In the genomic region with DNA sequence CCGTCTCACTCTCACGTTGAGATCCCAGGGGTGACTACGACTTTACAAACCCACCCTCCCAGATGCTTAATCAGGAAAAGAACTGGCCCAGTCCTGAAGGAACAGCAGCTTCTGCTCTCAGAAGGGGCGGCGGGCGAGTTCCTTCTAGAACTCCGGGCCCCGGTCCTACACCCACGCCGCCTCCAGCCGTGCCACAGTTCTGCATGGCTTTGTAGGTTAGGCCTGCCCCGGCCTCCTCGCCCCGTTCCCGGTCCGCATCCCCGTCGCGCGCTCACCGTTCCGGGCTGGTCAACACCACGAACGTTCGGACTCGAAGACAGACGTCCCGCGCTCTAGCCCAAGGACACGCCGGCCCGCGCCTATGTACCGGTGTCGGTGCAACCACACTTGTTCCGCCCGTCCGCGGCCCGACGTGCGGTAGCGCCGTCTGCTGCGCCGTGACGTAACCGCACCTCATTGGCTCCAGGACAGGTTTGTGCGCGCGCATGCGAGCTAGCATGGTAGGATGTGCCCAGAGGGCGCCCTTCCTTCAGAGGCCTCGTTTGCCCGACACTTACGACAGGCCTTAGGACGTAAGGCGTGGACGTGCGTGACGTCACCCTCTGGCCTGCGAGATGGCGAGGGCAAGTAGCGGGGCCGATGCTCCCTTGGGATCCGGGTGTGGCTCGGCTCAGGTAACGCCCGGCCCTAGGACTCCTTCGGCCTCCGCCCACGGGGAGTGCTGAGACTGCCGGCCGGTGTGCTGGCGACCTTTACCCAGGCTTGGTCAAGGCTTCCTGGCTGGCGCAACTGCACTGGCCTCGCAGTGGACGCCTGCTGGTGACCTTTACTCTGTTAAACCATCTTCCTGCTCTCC, we compare ENCODE assay signal across 7 mouse cellular contexts. TPM values are rescaled to one million over a fixed set of nuclear protein-coding genes. Genes with fewer than 3 reads are reported as not detected.
A peak's percentile ranks its signal among the peaks of the same experiment; 100 is the strongest.
DNase-seq lines count a peak whose midpoint lies in the region; ATAC-seq and TF ChIP-seq lines count a peak whose summit lies in the region.

A gene (minus strand): TSS at position 398 of the 856 bp plus-strand sequence.

- peak; percentile 85 for TF ChIP-seq POLR2A in small intestine, adult 2 months (IDR thresholded peaks at IDR 0.05; ENCODE audit: low read depth, low read length)

- peak within 1 kb of the TSS; percentile 75 for H3K4me2 ChIP-seq in intestine, postnatal 0 days (replicated peaks; ENCODE audit: low read depth)
- H3K4me2 ChIP-seq in midbrain, embryonic 12.5 days (replicated peaks), result peak within 1 kb of the TSS; percentile 91

- TF ChIP-seq CTCF in intestine, postnatal 0 days (IDR thresholded peaks at IDR 0.05; ENCODE audit: low read depth), result peak; percentile 68
- TF ChIP-seq CTCF in small intestine, adult 2 months (IDR thresholded peaks at IDR 0.05; ENCODE audit: extremely low read depth, insufficient read length, insufficient replicate concordance, low read depth, low read length), result peak; percentile 18; the same call in 1 of the 2 replicates

- DNase-seq in adrenal gland, postnatal 10 days, result peak; percentile 100
- DNase-seq in embryonic facial prominence, embryonic 10.5 days (ENCODE audit: low spot score), result peak; percentile 100
- DNase-seq in gonadal fat pad, adult 2 months (ENCODE audit: low read depth), result peak; percentile 88
- peak; percentile 100 for DNase-seq in left cerebral cortex, postnatal 4 days

- peak; percentile 98 for ATAC-seq in intestine, postnatal 0 days
- peak; percentile 99 for ATAC-seq in midbrain, embryonic 12.5 days (ENCODE audit: low FRiP score, low read depth)

- H3K27me3 ChIP-seq in embryonic facial prominence, embryonic 10.5 days (replicated peaks; ENCODE audit: low read depth, poor library complexity, severe bottlenecking), result no peaks in the 10 kb centered on the region
- no peaks in the 10 kb centered on the region for H3K27me3 ChIP-seq in intestine, postnatal 0 days (replicated peaks; ENCODE audit: control insufficient read depth, insufficient read depth, low read length)
- H3K27me3 ChIP-seq in midbrain, embryonic 12.5 days, result no peaks in the 10 kb centered on the region
- H3K27me3 ChIP-seq in small intestine, adult 2 months (ENCODE audit: control insufficient read depth, insufficient read depth, low read length), result no peaks in the 10 kb centered on the region

- H3K36me3 ChIP-seq in embryonic facial prominence, embryonic 10.5 days (replicated peaks), result peaks cover 25% of the 10 kb centered on the region
- peaks cover 9% of the 10 kb centered on the region; the same call in 1 of the 2 replicates for H3K36me3 ChIP-seq in intestine, postnatal 0 days (ENCODE audit: control insufficient read depth, insufficient read depth)
- H3K36me3 ChIP-seq in midbrain, embryonic 12.5 days, result peaks cover 16% of the 10 kb centered on the region
- H3K36me3 ChIP-seq in small intestine, adult 2 months (ENCODE audit: control insufficient read depth, insufficient read depth, low read length), result peaks cover 10% of the 10 kb centered on the region

- peak within 1 kb of the TSS; percentile 93 for H3K27ac ChIP-seq in embryonic facial prominence, embryonic 10.5 days (replicated peaks)
- H3K27ac ChIP-seq in intestine, postnatal 0 days (ENCODE audit: low read depth, low read length), result peak within 1 kb of the TSS; percentile 83
- peak within 1 kb of the TSS; percentile 78 for H3K27ac ChIP-seq in midbrain, embryonic 12.5 days (replicated peaks)
- H3K27ac ChIP-seq in small intestine, adult 2 months (ENCODE audit: insufficient read depth, low read depth, low read length), result peak within 1 kb of the TSS; percentile 83

- WGBS in embryonic facial prominence, embryonic 10.5 days, result under 1% methylated on average over 78 of the region's 78 CpGs
- WGBS in intestine, postnatal 0 days, result under 1% methylated on average over 77 of the region's 78 CpGs
- under 1% methylated on average over 78 of the region's 78 CpGs for WGBS in midbrain, embryonic 12.5 days
- WGBS in small intestine, adult 2 months, result under 1% methylated on average over 78 of the region's 78 CpGs

- intact Hi-C loops in left cerebral cortex, postnatal 4 days (cut with DNase I), result no loop called here

- peaks cover 11% of the 10 kb centered on the region for H3K4me1 ChIP-seq in embryonic facial prominence, embryonic 10.5 days
- no peaks in the 10 kb centered on the region for H3K4me1 ChIP-seq in intestine, postnatal 0 days (replicated peaks; ENCODE audit: control insufficient read depth, insufficient read depth, low read length)
- H3K4me1 ChIP-seq in midbrain, embryonic 12.5 days, result peaks cover 12% of the 10 kb centered on the region
- no peaks in the 10 kb centered on the region for H3K4me1 ChIP-seq in small intestine, adult 2 months (ENCODE audit: control insufficient read depth, insufficient read depth, insufficient read length, low read length)

- peak within 1 kb of the TSS; percentile 90 for H3K4me3 ChIP-seq in embryonic facial prominence, embryonic 10.5 days
- peak within 1 kb of the TSS; percentile 71 for H3K4me3 ChIP-seq in intestine, postnatal 0 days (ENCODE audit: low read depth, low read length)
- peak within 1 kb of the TSS; percentile 66 for H3K4me3 ChIP-seq in midbrain, embryonic 12.5 days
- peak within 1 kb of the TSS; percentile 83 for H3K4me3 ChIP-seq in small intestine, adult 2 months (ENCODE audit: low read depth, low read length)

- peak within 1 kb of the TSS; percentile 77 for H3K9ac ChIP-seq in intestine, postnatal 0 days (ENCODE audit: low read depth, low read length)
- H3K9ac ChIP-seq in midbrain, embryonic 12.5 days (replicated peaks), result peak within 1 kb of the TSS; percentile 81

- H3K9me3 ChIP-seq in embryonic facial prominence, embryonic 10.5 days, result no peaks in the 10 kb centered on the region
- no peaks in the 10 kb centered on the region for H3K9me3 ChIP-seq in intestine, postnatal 0 days (ENCODE audit: control insufficient read depth)
- H3K9me3 ChIP-seq in midbrain, embryonic 12.5 days, result no peaks in the 10 kb centered on the region

RNA-seq across cellular contexts. Expression of the gene that starts here (rescaled TPM):
- 100 to 1,000 TPM; 116 to 124 TPM for total RNA-seq in adrenal gland, postnatal 10 days (2021)
- 84.2 and 85.2 TPM in 2 replicates for polyA plus RNA-seq in embryonic facial prominence, embryonic 10.5 days (2016; fragmentation: Nextera tagmentation; extraction: Ambion mirVana)
- polyA plus RNA-seq in gonadal fat pad, adult 2 months (2012; rRNA removed), result 7.6 and 8.0 TPM in 2 replicates
- polyA plus RNA-seq in intestine, postnatal 0 days (2015; fragmentation: Nextera tagmentation; extraction: Ambion mirVana), result 132 and 157 TPM in 2 replicates
- 10 to 100 TPM; 32.3 to 35.4 TPM for total RNA-seq in left cerebral cortex, postnatal 4 days (2021)
- polyA plus RNA-seq in midbrain, embryonic 12.5 days (2016; fragmentation: Nextera tagmentation; extraction: Ambion mirVana), result 67.5 and 70.3 TPM in 2 replicates
- 0.42 and 1.0 TPM in 2 replicates for polyA plus RNA-seq in small intestine, adult 2 months (2012; rRNA removed)

Comparison
In these comparisons a context has a peak if more than half of its experiments do, and no peak if none do; other contexts are left out.
1. Peak in every context shown above with its lines: DNase-seq, ATAC-seq, H3K4me3 ChIP-seq and H3K27ac ChIP-seq.